15 mouse cellular contexts compared by ENCODE assay signal in genomic region chr3:133605460-133605859, GRCm38 (mm10).
"Had no signal": no experiment of that assay in that cellular context is flagged by ENCODE, and none has a peak within 500 bp of the region (broad histone marks: within the 10 kb centered on the region; RNA-seq: fewer than 3 reads in every experiment).

No protein-coding gene starts in this region.

- H3K36me3 ChIP-seq: neural tube, embryonic 15.5 days; stomach, embryonic 15.5 days had no signal

- H3K4me2 ChIP-seq: neural tube, embryonic 15.5 days; stomach, embryonic 15.5 days had no signal

- H3K4me1 ChIP-seq: stomach, embryonic 15.5 days had no signal

- DNase-seq: retina, postnatal 1 day; right cerebral cortex, adult 18-20 months; right cerebral cortex, postnatal 14 days; right cerebral cortex, postnatal 25 days; right cerebral cortex, postnatal 4 days; spleen, adult 18-20 months; thymus, adult 18-20 months; thymus, adult 2 months; thymus, postnatal 14 days; thymus, postnatal 25 days; thymus, postnatal 36 days; thymus, postnatal 4 days had no signal

- H3K27ac ChIP-seq: neural tube, embryonic 15.5 days; stomach, embryonic 15.5 days; stomach, postnatal 0 days had no signal

- H3K27me3 ChIP-seq: neural tube, embryonic 15.5 days; stomach, embryonic 15.5 days had no signal

- H3K9ac ChIP-seq: neural tube, embryonic 15.5 days; stomach, embryonic 15.5 days had no signal

- H3K9me3 ChIP-seq: neural tube, embryonic 15.5 days; stomach, embryonic 15.5 days had no signal

- H3K4me3 ChIP-seq: neural tube, embryonic 15.5 days; stomach, embryonic 15.5 days had no signal
